Mouse (Mus musculus) kidney, postnatal 25 days (tissue): ENCODE results near the gene Slc8b1.
A peak's percentile ranks its signal among the peaks of the same experiment; 100 is the strongest.

Source experiments
- DNase-seq, 2 experiments: peaks; one replicate each; pipeline ENCODE4 v3.0.0; 2021; ENCODE audit warnings: mixed read lengths in 2 of 2

The Slc8b1 gene

DNA sequence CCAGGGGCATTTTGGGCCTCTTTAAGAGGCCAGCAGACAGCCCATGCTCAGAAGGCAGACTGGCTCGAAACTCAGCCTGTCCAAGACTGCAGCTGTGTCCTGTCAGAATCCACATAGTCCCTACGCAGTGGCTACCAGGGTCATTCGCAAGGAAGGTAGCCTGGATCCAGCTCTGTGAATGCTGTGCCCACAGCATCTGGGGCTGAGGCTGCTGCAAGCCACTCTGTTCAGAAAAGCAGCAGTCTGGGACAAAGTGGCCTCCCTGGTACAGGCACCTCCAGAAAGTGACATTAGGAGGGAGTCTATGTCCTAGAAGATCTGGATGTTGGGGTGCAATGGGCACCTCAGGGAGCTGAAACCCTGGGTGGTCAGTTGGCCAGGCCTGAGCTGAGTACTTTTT, 58.8 kb downstream of the Slc8b1 start:
- DNase-seq = no peak

DNA sequence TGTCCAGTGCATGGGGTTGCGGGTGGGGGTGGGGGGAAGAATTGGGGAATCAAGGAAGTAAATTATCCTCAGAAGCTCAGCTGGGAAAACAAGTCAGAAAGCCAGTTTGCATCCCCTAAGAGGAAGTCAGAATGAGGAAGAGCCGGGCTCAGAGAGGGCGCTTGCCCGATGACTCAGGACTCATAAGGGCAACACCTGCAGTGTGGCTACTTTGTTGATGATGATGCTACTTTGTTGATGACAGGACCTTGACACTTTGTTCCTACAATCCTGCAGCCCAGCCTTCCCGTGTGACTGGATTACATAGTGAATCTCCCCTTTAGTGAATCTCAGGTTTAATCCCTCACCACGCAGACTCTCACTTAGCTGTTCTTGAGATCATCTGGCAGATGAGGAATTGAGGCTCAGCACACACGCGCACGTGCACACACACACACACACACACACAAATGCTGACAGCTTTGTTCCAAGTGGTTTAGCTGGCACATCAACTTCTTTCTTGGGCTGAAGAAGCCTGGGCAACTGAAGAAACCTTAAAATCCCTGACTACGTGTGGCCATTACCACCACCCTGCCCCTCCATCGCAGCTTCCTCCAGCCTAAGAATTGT, 59.4 kb downstream of the Slc8b1 start:
- DNase-seq = no peak

DNA sequence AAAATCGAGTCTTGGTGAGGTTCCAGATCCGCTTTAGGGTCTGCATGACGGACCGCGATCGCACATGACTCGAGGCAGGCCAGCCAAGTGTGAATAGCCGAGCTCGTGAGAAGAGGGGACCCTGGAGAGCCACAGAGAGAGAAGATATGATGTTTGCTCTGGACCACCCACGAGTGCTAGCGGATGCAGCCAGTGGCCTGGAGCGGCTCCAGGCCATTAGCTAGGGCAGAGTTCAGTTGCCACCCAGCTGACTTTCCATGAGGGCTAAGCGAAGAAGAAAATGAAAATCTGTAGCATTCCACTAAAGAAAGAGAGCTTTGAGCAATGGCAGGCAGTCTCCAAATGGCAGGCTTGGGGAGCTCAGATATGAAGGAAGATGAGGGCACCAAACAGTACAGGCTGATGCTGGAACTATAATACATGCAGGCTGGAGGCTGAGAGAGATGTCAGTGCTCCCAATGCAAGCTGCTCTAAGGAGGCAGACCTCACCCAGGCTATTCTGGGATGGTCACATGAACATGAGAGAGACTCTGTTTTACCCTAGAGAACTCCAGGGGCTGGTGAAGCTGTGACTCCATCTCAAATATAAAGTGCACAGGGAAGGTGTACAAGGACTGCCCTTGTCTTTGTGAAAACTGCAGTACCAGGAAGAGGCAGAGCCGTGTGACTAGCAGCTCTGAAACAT, 60.2 kb downstream of the Slc8b1 start:
- peak; percentile 60 to 84 for DNase-seq

DNA sequence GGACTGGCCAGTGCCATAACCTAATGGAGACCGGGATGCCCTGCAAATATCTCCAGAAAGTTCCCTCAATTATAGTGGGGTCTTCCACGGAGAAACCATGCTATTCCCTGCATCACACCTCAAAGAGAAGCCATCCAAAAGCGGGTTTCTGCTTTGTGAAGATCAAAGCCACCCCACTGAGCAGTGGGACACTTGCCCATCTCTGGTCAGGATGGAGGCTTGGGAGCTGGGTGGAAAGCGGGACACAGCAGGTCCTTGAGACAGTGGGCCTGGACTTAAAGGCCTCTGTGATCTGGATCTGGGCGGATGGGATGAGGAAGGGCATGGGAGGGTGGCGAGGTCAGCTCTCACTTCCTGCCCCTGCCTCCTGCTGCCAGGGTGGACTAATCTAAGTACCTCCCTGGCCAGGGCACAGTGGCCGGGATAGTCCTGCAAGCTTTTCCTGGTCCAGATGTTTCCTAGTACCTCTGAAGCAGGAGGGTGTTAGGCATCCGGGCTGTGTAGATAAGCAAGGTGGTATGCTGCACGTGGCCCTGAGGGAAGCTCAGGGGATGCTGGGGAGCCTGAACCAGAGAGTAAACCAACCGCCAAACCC, 63.6 kb downstream of the Slc8b1 start:
- DNase-seq = no peak

DNA sequence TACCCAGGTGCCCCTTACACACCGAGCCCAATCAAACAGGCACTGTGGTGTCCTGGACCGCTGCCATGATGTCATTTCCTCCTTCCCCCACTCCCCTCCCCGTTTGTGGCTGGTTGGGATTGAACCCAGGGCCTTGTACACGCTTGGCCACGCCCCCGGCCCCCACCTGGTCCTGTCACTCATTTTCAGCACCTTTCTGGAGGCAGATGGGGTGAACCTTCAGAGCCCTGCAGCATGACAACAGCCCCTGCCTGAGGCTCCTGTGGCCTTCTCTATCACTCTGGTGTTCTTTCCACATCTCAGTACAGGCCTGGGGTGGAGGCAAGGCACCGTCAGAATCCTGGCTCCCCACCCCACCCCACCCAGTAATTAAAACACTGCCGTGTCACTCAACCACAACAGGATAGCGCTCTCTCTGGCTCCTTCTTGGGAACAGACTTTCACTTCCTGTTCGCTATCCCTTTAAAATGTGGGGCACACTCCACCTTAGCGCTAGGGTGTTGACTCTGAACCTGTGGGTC, 65.9 kb downstream of the Slc8b1 start:
- no peak for DNase-seq

DNA sequence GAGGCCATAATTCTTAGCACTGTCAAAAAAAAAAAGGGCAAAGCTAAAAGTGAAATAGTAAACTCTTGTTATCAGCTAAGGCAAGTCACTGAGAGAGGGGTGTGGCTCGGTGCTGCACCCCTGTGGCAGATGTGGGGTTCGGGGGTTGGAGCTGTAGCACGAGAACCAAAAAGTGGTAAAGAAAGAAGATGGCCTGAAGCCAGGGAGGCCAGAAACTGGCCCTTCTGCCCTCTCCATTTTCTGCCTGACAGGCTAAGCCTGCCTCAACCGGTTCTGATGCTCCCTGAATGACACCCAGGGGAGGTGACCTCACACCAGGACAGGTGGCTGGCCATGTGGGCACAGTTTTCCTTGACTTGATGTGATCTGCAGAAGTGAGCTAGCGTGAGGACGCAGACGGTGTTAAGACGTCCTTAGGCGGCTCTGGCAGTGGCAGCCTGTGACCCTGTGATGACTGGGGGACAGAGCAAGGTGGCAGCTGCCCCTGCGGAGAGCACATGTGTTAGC, 67.0 kb downstream of the Slc8b1 start:
- peak; percentile 62 to 88 for DNase-seq

DNA sequence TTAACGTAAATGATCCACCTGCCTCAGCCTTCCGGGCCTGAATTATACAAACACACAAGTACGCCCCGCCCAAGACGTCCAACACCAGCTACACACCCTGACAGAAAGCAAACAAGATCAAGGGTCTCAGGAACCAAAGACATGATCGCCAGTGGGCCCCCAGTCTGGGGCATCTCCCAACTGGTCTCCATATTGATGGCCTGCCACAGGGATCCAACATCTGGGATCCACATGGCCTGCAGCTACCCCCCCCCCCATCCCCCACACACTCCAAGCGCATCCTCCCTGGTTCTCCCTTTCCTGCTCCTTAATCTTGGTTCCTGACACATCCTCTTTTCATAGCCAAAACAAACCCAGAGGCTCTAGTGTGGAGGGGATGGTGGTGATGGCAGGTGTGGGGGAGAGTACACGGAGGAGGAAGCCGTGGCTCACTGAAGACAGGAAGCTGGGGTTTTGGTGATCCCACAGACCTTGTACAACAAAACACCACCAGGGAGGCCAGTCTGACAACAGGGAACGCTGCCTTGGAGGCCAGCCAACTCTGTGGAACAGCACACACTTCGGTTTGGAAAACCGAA, 67.6 kb downstream of the Slc8b1 start:
- DNase-seq = peak; percentile 82 to 85

DNA sequence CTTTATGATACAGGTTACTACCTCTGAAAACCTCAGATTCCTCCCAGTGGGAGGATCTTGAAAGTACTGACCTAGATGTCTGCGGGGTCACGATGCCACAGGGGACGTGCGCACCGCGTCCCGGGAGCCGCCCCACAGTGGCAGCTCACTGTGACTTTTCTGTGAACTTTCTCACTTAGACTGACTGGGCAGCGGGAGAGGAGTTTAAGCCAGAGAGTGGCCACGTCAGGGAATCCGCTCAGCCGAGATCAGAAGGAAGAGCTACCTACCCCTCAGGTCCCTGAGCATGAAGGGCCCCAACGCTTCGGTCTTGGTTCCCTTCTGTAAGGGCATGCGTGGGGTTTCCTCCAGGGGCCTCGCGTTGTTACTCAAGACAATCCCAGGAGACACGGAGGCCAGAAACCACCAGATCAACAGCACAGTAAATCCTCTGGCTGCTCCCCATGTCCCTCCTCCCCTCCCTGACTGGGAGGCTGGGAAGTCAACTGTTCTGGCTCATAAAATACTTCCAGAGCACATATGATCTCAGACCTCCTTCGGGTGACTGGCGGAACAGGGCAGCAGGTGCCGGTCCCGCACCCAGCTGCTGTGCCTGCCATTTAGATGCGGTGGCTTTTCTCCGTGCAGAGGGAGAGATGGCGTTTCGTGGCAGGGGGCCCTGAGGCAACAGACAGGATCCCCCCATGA, 68.4 kb downstream of the Slc8b1 start:
- DNase-seq = peak; percentile 66 to 89

DNA sequence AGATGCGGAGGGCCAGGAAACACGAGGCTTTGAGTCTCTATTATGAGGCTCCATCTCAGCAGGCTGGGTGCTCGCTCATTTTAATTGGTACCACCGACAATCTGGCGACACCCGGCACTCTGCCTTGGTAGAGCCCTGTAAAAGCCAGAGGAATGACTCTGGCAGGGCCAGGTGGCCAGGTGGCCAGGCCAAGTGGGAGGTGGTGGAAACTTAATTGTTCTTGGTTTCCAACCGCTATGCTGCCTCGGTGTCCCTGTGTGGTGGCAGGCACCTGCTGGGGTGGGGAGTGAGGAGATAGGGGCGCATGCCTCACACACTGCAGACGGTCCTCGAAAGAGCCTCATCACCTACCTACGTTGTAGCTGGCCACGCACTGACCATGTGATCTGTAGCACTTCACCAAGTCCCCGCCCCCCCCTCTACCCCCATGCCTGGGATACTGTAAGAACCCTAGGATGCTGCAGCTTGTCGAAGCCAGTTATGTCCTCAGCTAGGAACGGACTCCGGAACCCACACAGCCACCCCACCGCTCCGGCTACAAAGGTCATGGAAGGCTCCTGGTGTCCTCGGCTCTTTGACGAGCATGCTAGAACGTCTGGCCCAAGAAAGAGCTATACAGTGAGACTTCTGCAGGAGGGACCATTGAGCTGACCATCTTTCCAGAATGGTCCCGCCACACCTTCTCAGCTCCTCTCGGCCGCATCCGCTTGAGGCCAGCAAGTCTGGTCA, 69.1 kb downstream of the Slc8b1 start:
- DNase-seq = peak in 1 of 2 experiments; percentile 72

DNA sequence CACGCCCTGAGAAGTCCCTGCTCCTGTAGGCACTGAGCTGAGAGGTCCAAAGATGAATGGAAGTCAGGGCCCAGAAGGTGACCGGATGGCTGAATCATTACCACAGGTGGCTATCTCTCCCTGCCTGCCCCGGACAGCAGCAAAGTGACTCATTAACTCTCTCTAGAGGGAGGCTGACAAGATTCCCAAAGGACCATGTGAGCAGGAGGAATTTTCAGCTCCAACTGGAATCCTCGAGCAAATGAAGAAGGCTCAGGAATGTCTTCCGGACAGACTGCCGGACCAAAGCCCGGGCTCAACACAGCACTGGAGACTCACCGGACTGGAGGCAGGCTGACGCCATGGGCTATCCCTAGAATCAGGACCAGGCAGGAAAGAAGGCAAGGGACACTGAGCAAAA, 71.0 kb downstream of the Slc8b1 start:
- peak; percentile 65 to 88 for DNase-seq

DNA sequence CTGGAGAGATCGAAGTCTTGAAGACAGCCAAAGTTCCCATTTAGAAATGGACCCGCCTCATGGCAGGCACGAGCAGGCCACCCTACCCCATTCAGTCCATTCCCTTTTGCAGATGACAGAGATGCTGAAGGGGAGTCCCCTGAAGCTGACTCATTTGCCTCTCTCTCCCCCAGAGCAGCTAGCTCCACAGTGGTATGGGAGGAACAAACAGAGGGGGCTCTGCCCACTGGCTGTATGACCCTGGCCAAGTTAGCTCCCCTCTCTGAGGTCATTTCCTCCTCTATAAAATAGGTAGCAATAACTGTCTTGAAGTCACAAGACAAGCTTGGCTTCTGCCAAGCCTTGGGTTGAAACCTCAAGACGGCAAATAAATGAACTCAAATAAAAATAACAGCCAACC, 72.5 kb downstream of the Slc8b1 start:
- DNase-seq = no peak
